Mouse (Mus musculus) neural tube, embryonic 10.5 days (tissue): ENCODE measurements at regions not wholly inside any gene's neighbourhood (a gene's known extent, or its start where the extent isn't known, plus 50 kb on each side); places are given as distances from the start of the nearest gene placed in this dataset.
A peak's percentile ranks its signal among the peaks of the same experiment; 100 is the strongest.

Experiments
- DNase-seq: peaks from one replicate; pipeline ENCODE4 v3.0.0-alpha.2; 2017; ENCODE audit warnings: low spot score; ENCODE audit errors: extremely low spot score

DNA sequence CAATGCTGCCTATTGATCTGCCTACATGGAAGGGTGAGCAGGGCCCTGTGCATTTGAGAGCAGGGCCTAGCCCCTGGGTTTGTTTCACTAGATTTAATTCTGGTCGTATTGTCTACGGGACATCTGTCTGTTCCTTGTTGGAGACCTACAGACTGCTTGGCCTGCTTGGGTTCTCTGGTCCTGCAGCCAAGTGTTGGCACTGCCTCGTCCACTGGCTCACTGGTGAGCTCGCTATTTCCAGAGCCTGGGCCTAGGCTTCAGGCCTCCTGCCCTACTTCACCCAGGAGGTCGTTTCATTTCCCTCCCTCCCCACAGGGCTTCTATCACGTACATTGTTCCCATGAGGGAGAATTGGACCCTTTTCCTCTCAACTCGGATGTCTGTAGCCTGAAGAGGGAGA lies 62.2 kb upstream of the Blcap start:
- no peak for DNase-seq

DNA sequence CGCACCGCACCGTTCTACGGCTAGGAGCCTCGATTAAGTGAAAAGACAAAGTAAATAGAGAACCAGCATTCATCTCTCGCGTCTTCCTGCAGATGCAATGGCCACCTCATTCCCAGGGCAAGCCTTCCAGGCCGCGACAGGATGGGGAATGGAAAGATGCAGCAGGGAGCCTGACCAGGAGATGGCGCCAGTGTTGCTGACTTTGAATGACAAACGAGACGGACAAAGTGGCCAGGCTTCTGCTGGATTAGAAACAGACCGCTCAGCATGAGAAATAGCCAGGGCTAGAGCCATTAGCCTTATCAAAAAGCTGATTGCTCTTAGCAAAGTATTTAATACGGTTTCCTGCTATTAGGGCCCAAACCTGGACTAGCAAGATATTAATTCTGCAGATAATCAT lies 64.6 kb upstream of the Blcap start:
- DNase-seq, result peak; percentile 92

GRCm38 (mm10) chr2:157640873-157641272 lies 69.8 kb upstream of the Blcap start:
- no peak for DNase-seq

DNA sequence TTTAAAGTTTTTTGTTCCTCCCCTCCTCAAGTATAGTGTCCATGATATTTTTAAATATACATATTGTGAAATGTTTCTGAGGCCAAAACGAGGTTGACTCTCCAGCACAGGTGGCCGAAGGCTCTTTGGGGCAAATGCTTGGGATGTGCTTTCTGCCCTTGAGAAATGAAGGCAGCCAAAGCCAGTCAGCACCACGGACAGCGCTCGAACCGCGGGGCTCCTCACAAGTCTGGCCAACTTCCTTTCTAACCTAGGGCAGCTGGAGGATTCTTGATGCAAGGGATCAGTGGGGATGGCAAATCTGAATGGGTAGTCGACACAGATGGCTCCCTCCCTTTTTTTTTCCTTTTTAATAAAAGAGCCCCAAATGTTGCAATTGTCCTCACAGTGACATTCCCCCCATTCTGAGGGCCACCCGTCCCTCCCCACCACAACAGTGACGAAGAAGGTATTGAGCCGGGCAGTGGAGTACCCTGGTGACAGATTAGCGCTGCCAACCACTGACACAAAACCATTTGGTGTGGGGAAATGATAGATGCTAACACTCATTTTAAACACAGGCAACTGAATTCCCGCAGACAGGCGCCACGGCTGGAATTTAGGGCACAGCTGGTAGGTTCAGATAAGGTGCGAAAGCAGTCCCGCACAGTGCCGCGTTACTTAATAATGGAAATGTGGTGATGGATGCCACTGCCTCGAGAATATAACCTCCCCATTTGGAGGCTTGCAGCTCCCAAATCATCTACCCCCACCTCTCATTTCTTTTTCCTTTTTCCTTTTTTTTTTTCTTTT lies 73.4 kb upstream of the Ctnnbl1 start:
- peak; percentile 85 for DNase-seq

- DNase-seq, result no peak
Measured at GRCm38 (mm10) chr2:157664481-157664880, 72.7 kb upstream of the Ctnnbl1 start.

- no peak for DNase-seq
Measured at GRCm38 (mm10) chr2:157670191-157670590, 67.0 kb upstream of the Ctnnbl1 start.

DNA sequence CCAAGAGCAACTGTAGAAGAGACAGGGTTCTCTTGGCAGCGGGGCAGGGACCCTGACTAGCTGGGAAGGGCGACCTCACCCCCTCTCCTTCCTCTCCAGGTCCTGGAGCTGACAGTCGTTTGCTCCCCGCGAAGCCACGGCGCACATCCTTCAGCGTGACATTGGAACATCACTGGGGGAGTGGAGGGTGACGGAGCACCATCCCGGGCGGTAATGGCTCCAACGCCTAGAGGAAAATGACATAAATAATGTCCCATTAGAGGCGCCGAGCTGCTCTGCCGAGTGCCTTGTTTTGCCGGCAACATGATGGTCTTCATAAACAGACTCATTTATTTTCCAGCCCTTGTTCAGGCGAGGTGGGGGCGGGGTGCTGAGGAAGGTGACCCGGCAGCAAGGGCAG lies 62.3 kb upstream of the Ctnnbl1 start:
- no peak for DNase-seq

DNA sequence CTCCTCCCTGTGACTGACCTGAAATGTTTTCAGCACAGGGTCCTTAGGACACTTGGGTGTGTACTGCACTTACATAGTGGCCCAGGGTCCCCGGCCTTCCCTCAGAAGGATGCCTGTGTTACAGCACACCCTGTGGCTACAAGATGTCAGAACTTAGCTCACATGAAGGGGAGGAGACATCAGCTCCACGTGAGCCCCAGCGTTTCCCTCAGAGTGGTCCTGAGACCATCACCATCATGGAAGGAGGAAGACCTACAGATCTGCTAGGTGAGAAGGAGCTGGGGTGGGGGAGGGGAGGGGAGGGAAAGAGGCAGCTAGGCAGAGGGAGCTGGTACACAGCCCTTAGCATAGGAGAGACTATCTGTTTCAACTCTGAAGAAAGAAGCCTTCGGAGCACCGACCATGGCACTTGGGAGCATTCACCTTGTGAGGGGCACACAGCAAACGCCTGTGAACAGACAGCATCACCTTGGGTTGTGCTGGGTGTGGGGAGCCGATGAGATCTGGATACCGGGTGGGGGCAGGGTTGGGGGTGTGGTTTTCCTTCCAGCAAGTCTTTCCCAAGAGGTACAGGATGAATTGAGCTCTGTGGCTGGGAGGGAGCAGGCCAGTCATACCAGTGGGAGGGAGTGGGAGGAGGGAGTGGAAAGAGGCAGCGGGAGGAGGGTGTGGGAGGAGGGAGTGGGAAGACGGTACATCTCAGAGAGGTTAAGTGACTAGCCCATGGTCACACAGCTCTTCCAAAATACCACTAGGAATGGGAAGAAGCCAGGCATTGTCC lies 60.6 kb upstream of the Ctnnbl1 start:
- DNase-seq, result no peak

DNA sequence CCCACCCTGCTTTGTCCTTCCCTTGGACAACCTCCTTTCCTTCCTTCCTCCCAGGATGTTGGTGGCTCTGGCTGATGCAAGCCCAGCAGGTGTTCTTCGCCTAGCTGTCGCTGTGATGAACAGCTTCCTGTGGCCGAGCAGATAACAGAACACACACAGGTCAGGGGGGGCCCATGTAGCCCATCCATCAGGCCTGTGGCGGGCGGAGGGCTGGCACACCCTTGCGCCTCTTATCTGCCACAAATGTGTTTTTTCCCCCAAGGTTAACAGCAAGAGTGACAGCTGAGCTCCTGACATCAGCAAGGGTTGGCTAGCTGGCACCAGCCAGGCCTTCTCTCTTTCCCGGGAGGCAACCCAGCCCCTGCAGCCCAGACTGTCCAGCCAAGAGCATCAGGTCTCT lies 59.9 kb upstream of the Ctnnbl1 start:
- no peak for DNase-seq

DNA sequence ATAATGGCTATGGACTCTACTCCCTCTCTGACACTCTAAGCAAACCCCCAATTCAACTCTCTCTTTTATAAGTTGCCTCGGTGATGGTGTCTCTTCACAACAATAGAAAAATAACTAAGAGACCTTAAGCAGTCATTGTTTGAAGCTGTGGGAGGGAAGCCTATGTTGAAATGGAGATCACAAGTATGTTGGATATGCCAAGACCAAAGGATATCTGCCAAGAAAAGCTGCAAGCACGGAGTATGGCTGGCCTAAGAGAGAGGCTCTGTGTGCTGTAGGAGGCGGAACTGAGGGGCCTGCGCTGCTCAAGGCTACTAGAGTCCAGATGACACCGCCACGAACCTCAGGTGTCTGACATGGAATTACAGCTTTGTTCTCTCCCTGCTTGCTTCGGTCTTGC lies 55.3 kb upstream of the Ctnnbl1 start:
- DNase-seq, result no peak
